Mouse (Mus musculus) hindlimb bud, embryonic 11.5 days (tissue): ENCODE results near the gene Zdhhc20.
"Not testable (repeated sequence)": the region's sequence is repeated elsewhere in the genome, so short reads cannot be mapped to it uniquely, and the experiment has no call there.

Source experiments
- DNase-seq: peaks from one replicate; pipeline ENCODE4 v3.0.0-alpha.2; 2012; ENCODE audit warnings: low read depth, low spot score; ENCODE audit errors: extremely low spot score

Gene Zdhhc20

GRCm38 (mm10) chr14:57894346-57894745 lies 4.3 kb upstream of the Zdhhc20 start:
- DNase-seq: no peak

GRCm38 (mm10) chr14:57892961-57893360 lies 2.9 kb upstream of the Zdhhc20 start:
- DNase-seq: no peak

- peak; percentile 10 for DNase-seq
These were observed 500 bp downstream of the Zdhhc20 start for GRCm38 (mm10) chr14:57889541-57890010.

- no peak for DNase-seq
These were observed 2.9 kb downstream of the Zdhhc20 start for GRCm38 (mm10) chr14:57887171-57887570.

- DNase-seq: no peak
These were observed 4.0 kb downstream of the Zdhhc20 start for GRCm38 (mm10) chr14:57886032-57886431.

GRCm38 (mm10) chr14:57883341-57883740 lies 6.7 kb downstream of the Zdhhc20 start:
- no peak for DNase-seq

- DNase-seq: no peak
These were observed 7.4 kb downstream of the Zdhhc20 start for GRCm38 (mm10) chr14:57882720-57883119.

GRCm38 (mm10) chr14:57881793-57882192 lies 8.3 kb downstream of the Zdhhc20 start:
- no peak for DNase-seq

GRCm38 (mm10) chr14:57881074-57881473 lies 9.0 kb downstream of the Zdhhc20 start:
- no peak for DNase-seq

- DNase-seq: no peak
These were observed 12.2 kb downstream of the Zdhhc20 start for GRCm38 (mm10) chr14:57877921-57878320.

- DNase-seq: no peak
These were observed 23.3 kb downstream of the Zdhhc20 start for GRCm38 (mm10) chr14:57866676-57867276.

GRCm38 (mm10) chr14:57865256-57865655 lies 24.8 kb downstream of the Zdhhc20 start:
- no peak for DNase-seq

GRCm38 (mm10) chr14:57863129-57863528 lies 26.9 kb downstream of the Zdhhc20 start:
- no peak for DNase-seq

GRCm38 (mm10) chr14:57861987-57862412 lies 28.1 kb downstream of the Zdhhc20 start:
- no peak for DNase-seq

- DNase-seq: no peak
These were observed 30.6 kb downstream of the Zdhhc20 start for GRCm38 (mm10) chr14:57859520-57859919.

- DNase-seq: no peak
These were observed 31.5 kb downstream of the Zdhhc20 start for GRCm38 (mm10) chr14:57858601-57859000.

GRCm38 (mm10) chr14:57856037-57856436 lies 34.0 kb downstream of the Zdhhc20 start:
- not testable (repeated sequence) for DNase-seq

GRCm38 (mm10) chr14:57852961-57853360 lies 37.1 kb downstream of the Zdhhc20 start:
- DNase-seq: no peak

GRCm38 (mm10) chr14:57850330-57850729 lies 39.7 kb downstream of the Zdhhc20 start:
- no peak for DNase-seq

- DNase-seq: no peak
These were observed 41.4 kb downstream of the Zdhhc20 start for GRCm38 (mm10) chr14:57848646-57849045.

GRCm38 (mm10) chr14:57848061-57848460 lies 42.0 kb downstream of the Zdhhc20 start:
- not testable (repeated sequence) for DNase-seq

- no peak for DNase-seq
These were observed 45.5 kb downstream of the Zdhhc20 start for GRCm38 (mm10) chr14:57844535-57844934.

GRCm38 (mm10) chr14:57835157-57835556 lies 54.9 kb downstream of the Zdhhc20 start:
- DNase-seq: no peak
